Mouse (Mus musculus) liver, embryonic 14.5 days (tissue): ENCODE measurements around the gene Fitm1. TPM values are rescaled to one million over a fixed set of nuclear protein-coding genes. Genes with fewer than 3 reads are reported as not detected.
A peak's percentile ranks its signal among the peaks of the same experiment; 100 is the strongest.

Experiments used
- ATAC-seq: fragments of 200-750 bp; cut with Nextera tagmentation; 2 replicates; pipeline ENCODE4 v1.8.0; 2017; ENCODE audit warnings: moderate number of reproducible peaks, mild to moderate bottlenecking, moderate library complexity; ENCODE audit not compliant: insufficient read depth
- DNase-seq, 3 experiments: peaks; one replicate each; pipeline ENCODE4 v3.0.0-alpha.2; 2012 to 2013; ENCODE audit warnings: low read depth in 3 of 3, low spot score in 3 of 3
- H3K27ac ChIP-seq: fragments of 300-500 bp; sonication (generic); 2 replicates; pipeline ENCODE4 v1.5.1; 2014; ENCODE audit warnings: moderate library complexity, mild to moderate bottlenecking, control low read depth, inconsistent platforms
- H3K27me3 ChIP-seq: fragments of 300-500 bp; sonication (generic); 2 replicates; pipeline ENCODE4 v1.6.1; 2014; ENCODE audit warnings: mild to moderate bottlenecking, low read length, moderate library complexity; ENCODE audit not compliant: control insufficient read depth, insufficient read depth
- H3K36me3 ChIP-seq: fragments of 300-500 bp; sonication (generic); replicated peaks from 2 replicates; pipeline ENCODE4 v1.6.1; 2014; ENCODE audit warnings: low read depth; ENCODE audit not compliant: control insufficient read depth, insufficient read depth
- H3K4me1 ChIP-seq, 2 experiments: fragments of 200-500 bp in 1 of 2; fragments of 300-500 bp in 1 of 2; sonication (generic) in 1 of 2; replicated peaks; 2 replicates each; pipeline ENCODE4 v1.6.1; 2012 to 2014; ENCODE audit warnings: antibody characterized with exemption in 1 of 2, inconsistent platforms in 1 of 2, low read length in 1 of 2; ENCODE audit not compliant: control insufficient read depth in 2 of 2, insufficient read depth in 2 of 2
- H3K4me2 ChIP-seq: fragments of 300-500 bp; sonication (generic); 2 replicates; pipeline ENCODE4 v1.6.1; 2014; ENCODE audit warnings: low read depth, mild to moderate bottlenecking, control low read depth, moderate library complexity
- H3K4me3 ChIP-seq, 2 experiments: fragments of 200-500 bp in 1 of 2; fragments of 300-500 bp in 1 of 2; sonication (generic) in 1 of 2; 2 replicates each; pipeline ENCODE4 v1.5.1; 2012 to 2014; ENCODE audit warnings: low read depth in 2 of 2, low read length in 2 of 2, mild to moderate bottlenecking in 2 of 2, control low read depth in 1 of 2, inconsistent platforms in 1 of 2, moderate library complexity in 1 of 2; ENCODE audit not compliant: insufficient read depth in 1 of 2
- H3K9ac ChIP-seq: fragments of 300-500 bp; sonication (generic); replicated peaks from 2 replicates; pipeline ENCODE4 v1.6.1; 2014; ENCODE audit warnings: mild to moderate bottlenecking, control low read depth, moderate library complexity
- H3K9me3 ChIP-seq: fragments of 300-500 bp; sonication (generic); 2 replicates; pipeline ENCODE4 v1.6.1; 2016; ENCODE audit warnings: low read length, mixed read lengths; ENCODE audit not compliant: control insufficient read depth
- CTCF ChIP-seq: IDR thresholded peaks from 2 replicates; pipeline ENCODE4 v1.5.1; 2016; ENCODE audit warnings: antibody characterized with exemption, low read depth, control low read depth
- EP300 ChIP-seq: IDR thresholded peaks from 2 replicates; pipeline ENCODE4 v1.6.1; 2016; ENCODE audit warnings: antibody characterized with exemption, low read depth
- WGBS: fragments of 180-500 bp; shearing (Covaris S2); extraction: QIAGEN DNeasy Blood & Tissue Kit; methylation state at CpG from one replicate; pipeline ENCODE4 v1.1.7; 2014; ENCODE audit not compliant: insufficient replicate concordance; 5-methylcytosine and 5-hydroxymethylcytosine counted together
- polyA plus RNA-seq, 2 experiments: library from polyadenylated mRNA; depleted of rRNA in 1 of 2; stranded (reverse) in 1 of 2; unstranded in 1 of 2; fragments of >200 nt; fragmentation: Nextera tagmentation in 1 of 2; extraction: Ambion mirVana in 1 of 2; gene quantifications; 2 replicates each; pipeline versions ENCODE4 v1.2.1 to v1.2.3; 2012 to 2014

Gene Fitm1
- polyA plus RNA-seq, 2 experiments = 0.19 to 0.37 TPM

GRCm38 (mm10) chr14:55565748-55566147, 9.7 kb upstream of the Fitm1 start:
- H3K4me1 ChIP-seq = peaks cover 9 to 13% of the 10 kb centered on the region in 2 experiments; a peak in 3 of 4 replicates
- ATAC-seq = no peak

GRCm38 (mm10) chr14:55567496-55567895, 7.9 kb upstream of the Fitm1 start:
- DNase-seq (no peak), ATAC-seq (no peak)
- Histone ChIP-seq H3K27ac (no peak overlapping the region), H3K9ac (no peak overlapping the region), H3K4me1 (peaks cover 0 to 1% of the 10 kb centered on the region in 2 experiments; a peak in 2 of 4 replicates), H3K36me3 (peaks cover 45% of the 10 kb centered on the region), H3K4me2 (no peak overlapping the region), H3K4me3 (no peak overlapping the region), H3K27me3 (no peaks in the 10 kb centered on the region), H3K9me3 (no peaks in the 10 kb centered on the region)
- TF ChIP-seq EP300 = no peak
- no peak for TF ChIP-seq CTCF
- 80% methylated on average over 3 of the region's 3 CpGs for WGBS

More at GRCm38 (mm10) chr14:55565748-55566147, 9.7 kb upstream of the Fitm1 start:
- Histone ChIP-seq H3K27me3 (no peaks in the 10 kb centered on the region), H3K27ac (no peak overlapping the region), H3K36me3 (peaks cover 45% of the 10 kb centered on the region), H3K4me3 (no peak overlapping the region), H3K9ac (no peak overlapping the region), H3K9me3 (no peaks in the 10 kb centered on the region), H3K4me2 (no peak overlapping the region)
- 74% methylated on average over 3 of the region's 3 CpGs for WGBS
- DNase-seq = no peak
- TF ChIP-seq CTCF = peak; percentile 38
- TF ChIP-seq EP300 = no peak

DNA sequence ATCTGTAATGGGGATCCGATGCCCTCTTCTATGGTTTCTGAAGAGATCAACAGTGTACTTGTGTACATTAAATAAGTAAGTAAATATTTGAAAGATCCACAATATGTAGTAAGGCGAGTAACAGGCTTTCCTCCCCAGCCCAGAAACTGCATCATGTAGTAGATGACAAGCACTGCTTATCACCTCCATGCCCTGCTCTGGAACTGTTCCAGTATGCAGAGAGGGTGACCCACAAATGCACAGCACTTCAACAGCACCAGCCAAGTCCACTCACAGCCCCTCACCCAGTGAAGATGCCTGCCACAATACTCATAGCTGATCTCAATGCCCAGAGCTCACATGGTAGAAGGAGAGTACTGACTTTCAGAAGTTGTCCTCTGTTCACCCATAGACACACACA, 4.8 kb upstream of the Fitm1 start:
- no peak for TF ChIP-seq CTCF
- TF ChIP-seq EP300 = no peak
- H3K27me3 ChIP-seq = no peaks in the 10 kb centered on the region
- H3K4me3 ChIP-seq = no peak overlapping the region
- WGBS = 73% methylated on average over 2 of the region's 2 CpGs
- DNase-seq (no peak), ATAC-seq (no peak)
- peaks cover 27% of the 10 kb centered on the region for H3K36me3 ChIP-seq
- H3K27ac ChIP-seq = no peak overlapping the region
- no peaks in the 10 kb centered on the region for H3K9me3 ChIP-seq
- no peak overlapping the region for H3K9ac ChIP-seq
- no peak overlapping the region for H3K4me2 ChIP-seq
- peaks cover 0 to 1% of the 10 kb centered on the region in 2 experiments; a peak in 2 of 4 replicates for H3K4me1 ChIP-seq

DNA sequence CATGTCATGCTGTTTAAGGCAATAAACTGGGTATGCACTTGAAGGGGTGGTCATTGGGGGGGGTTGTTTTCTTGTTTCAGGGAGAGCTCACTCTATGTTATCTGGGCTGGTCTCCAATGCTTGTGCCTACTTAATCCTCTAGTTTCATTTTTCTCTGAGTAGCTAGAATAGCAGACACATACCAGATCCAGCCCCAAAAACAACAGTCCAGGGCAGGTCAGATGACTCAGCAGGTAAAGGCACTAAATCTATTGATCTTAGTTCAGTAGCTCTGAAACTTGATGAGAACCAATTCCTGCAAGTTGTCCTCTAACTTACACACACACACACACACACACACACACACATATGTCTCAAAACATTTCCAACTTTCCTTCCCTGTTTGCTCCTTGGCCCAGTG, 3.7 kb upstream of the Fitm1 start:
- DNase-seq (no peak), ATAC-seq (no peak)
- Histone ChIP-seq H3K4me2 (no peak overlapping the region), H3K4me3 (no peak overlapping the region), H3K9me3 (no peaks in the 10 kb centered on the region), H3K9ac (no peak overlapping the region), H3K36me3 (peaks cover 15% of the 10 kb centered on the region), H3K27me3 (no peaks in the 10 kb centered on the region), H3K4me1 (peaks cover 0 to 1% of the 10 kb centered on the region in 2 experiments; a peak in 2 of 4 replicates), H3K27ac (no peak overlapping the region)
- no peak for TF ChIP-seq EP300
- TF ChIP-seq CTCF = no peak

DNA sequence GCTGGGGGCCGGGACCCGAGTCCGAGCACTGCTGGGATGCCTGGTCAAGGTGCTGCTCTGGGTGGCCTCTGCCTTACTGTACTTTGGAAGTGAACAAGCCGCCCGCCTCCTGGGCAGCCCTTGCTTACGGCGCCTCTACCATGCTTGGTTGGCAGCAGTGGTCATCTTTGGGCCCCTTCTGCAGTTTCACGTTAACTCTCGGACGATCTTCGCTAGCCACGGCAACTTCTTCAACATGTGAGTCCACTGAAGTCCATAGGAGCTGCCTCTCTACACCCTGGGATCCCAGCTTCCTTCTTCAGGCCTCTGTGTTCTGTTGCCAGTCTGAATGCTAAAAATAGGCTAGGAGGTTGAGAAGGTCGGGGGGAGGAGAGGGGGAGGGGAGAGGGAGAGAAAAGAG, 294 bp downstream of the Fitm1 start:
- Histone ChIP-seq H3K4me2 (no peak overlapping the region), H3K27me3 (no peaks in the 10 kb centered on the region), H3K4me3 (no peak overlapping the region), H3K9ac (no peak overlapping the region), H3K9me3 (no peaks in the 10 kb centered on the region), H3K4me1 (peaks cover 3 to 11% of the 10 kb centered on the region in 2 experiments; a peak in 3 of 4 replicates), H3K27ac (no peak overlapping the region), H3K36me3 (no peaks in the 10 kb centered on the region; the same call in 1 of the 2 replicates)
- no peak for ATAC-seq
- TF ChIP-seq EP300 (no peak), CTCF (no peak)
- DNase-seq = no peak
- 67% methylated on average over 13 of the region's 13 CpGs for WGBS

DNA sequence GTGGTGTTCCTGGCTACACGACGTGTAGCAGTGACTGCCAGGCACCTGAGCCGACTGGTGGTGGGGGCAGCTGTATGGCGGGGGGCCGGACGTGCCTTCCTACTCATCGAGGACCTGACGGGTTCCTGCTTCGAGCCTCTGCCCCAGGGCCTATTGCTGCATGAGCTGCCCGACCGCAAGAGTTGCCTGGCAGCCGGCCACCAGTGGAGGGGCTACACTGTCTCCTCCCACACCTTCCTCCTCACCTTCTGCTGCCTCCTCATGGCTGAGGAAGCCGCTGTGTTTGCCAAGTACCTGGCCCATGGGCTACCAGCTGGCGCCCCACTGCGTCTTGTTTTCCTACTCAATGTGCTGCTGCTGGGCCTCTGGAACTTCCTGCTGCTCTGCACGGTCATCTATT, 959 bp downstream of the Fitm1 start:
- no peak for DNase-seq
- Histone ChIP-seq H3K27ac (no peak overlapping the region), H3K4me1 (peaks cover 3 to 11% of the 10 kb centered on the region in 2 experiments; a peak in 3 of 4 replicates), H3K9me3 (no peaks in the 10 kb centered on the region), H3K27me3 (no peaks in the 10 kb centered on the region), H3K36me3 (no peaks in the 10 kb centered on the region; the same call in none of the 2 replicates), H3K4me2 (no peak overlapping the region), H3K4me3 (no peak overlapping the region), H3K9ac (no peak overlapping the region)
- no peak for ATAC-seq
- WGBS = 69% methylated on average over 16 of the region's 16 CpGs
- no peak for TF ChIP-seq EP300
- no peak for TF ChIP-seq CTCF
